Mouse (Mus musculus): ENCODE results near the gene Pfn1.

DNA sequence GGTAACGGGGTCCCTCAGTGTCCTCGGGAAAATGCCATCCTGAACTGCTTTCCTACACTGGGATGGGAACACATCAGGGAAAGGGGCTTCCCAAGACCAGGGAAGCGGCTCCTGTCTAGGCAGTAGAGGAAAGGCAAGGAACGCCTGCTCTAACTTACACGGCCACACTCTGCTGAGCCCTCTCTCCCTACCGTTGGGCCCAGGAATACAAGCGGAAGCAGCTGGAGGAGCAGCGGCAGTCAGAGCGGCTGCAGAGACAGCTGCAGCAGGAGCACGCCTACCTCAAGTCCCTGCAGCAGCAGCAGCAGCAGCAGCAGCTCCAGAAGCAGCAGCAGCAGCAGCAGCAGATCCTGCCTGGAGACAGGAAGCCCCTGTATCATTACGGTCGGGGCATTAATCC is 47.7 kb downstream of the Pfn1 start:
- TF ChIP-seq CTCF (IDR thresholded peaks at IDR 0.05; ENCODE audit: control insufficient read depth, insufficient read depth, insufficient replicate concordance, low read depth, low read length) (no peak), POLR2A (IDR thresholded peaks at IDR 0.05; ENCODE audit: control insufficient read depth, low read depth, low read length) (no peak)
